Mouse (Mus musculus) gastrocnemius, postnatal 25 days (tissue): ENCODE data around the gene Stx1a. TPM values are rescaled to one million over a fixed set of nuclear protein-coding genes. Genes with fewer than 3 reads are reported as not detected.
A peak's percentile ranks its signal among the peaks of the same experiment; 100 is the strongest.

Experiments used
- DNase-seq: peaks from one replicate; pipeline ENCODE4 v3.0.0; 2022
- total RNA-seq, 2 experiments: library from RNA; stranded (reverse); gene quantifications; 1 replicate in 1 of 2; 2 replicates in 1 of 2; pipeline ENCODE4 v1.2.3; 2021

The Stx1a gene
- total RNA-seq, 2 experiments from 2014 or later, result 0.69 to 1.5 TPM

- peak; percentile 99 for DNase-seq
These were observed 14.4 kb upstream of the Stx1a start, which contains the start of gene Abhd11 for GRCm38 (mm10) chr5:135008671-135009589. Gene Abhd11 (plus strand): TSS chr5:135009152.

GRCm38 (mm10) chr5:135009590-135010319, 13.5 kb upstream of the Stx1a start:
- DNase-seq, result peak; percentile 88

- DNase-seq, result no peak
These were observed 13.0 kb upstream of the Stx1a start for GRCm38 (mm10) chr5:135010320-135010709.

- no peak for DNase-seq
These were observed 12.2 kb upstream of the Stx1a start for GRCm38 (mm10) chr5:135010841-135011743.

GRCm38 (mm10) chr5:135011809-135012613, 11.3 kb upstream of the Stx1a start:
- no peak for DNase-seq

- DNase-seq, result peak; percentile 51
These were observed 10.4 kb upstream of the Stx1a start for GRCm38 (mm10) chr5:135012671-135013441.

- peak; percentile 65 for DNase-seq
These were observed 7.8 kb upstream of the Stx1a start for GRCm38 (mm10) chr5:135015497-135015896.

GRCm38 (mm10) chr5:135016224-135016759, 7.0 kb upstream of the Stx1a start:
- DNase-seq, result no peak

GRCm38 (mm10) chr5:135021814-135022213, 1.5 kb upstream of the Stx1a start:
- no peak for DNase-seq

- DNase-seq, result no peak
These were observed 1.5 kb downstream of the Stx1a start for GRCm38 (mm10) chr5:135024665-135025224.

- no peak for DNase-seq
These were observed 2.6 kb downstream of the Stx1a start for GRCm38 (mm10) chr5:135025899-135026298.

- peak; percentile 30 for DNase-seq
These were observed 5.9 kb downstream of the Stx1a start for GRCm38 (mm10) chr5:135029007-135029854.

- no peak for DNase-seq
These were observed 9.3 kb downstream of the Stx1a start for GRCm38 (mm10) chr5:135032581-135032980.

- no peak for DNase-seq
These were observed 11.3 kb downstream of the Stx1a start for GRCm38 (mm10) chr5:135034593-135034992.

- DNase-seq, result no peak
These were observed 12.5 kb downstream of the Stx1a start for GRCm38 (mm10) chr5:135035608-135036359.

- no peak for DNase-seq
These were observed 14.7 kb downstream of the Stx1a start for GRCm38 (mm10) chr5:135037946-135038345.

- no peak for DNase-seq
These were observed 16.3 kb downstream of the Stx1a start for GRCm38 (mm10) chr5:135039541-135039940.

GRCm38 (mm10) chr5:135040059-135040458, 16.8 kb downstream of the Stx1a start:
- no peak for DNase-seq
